Mouse (Mus musculus): ENCODE measurements around the gene Mier2. TPM values are rescaled to one million over a fixed set of nuclear protein-coding genes. Genes with fewer than 3 reads are reported as not detected.

Gene Mier2
- 57.8 and 66.1 TPM in 2 replicates for polyA plus RNA-seq (2016; fragmentation: Nextera tagmentation; extraction: Ambion mirVana)

DNA sequence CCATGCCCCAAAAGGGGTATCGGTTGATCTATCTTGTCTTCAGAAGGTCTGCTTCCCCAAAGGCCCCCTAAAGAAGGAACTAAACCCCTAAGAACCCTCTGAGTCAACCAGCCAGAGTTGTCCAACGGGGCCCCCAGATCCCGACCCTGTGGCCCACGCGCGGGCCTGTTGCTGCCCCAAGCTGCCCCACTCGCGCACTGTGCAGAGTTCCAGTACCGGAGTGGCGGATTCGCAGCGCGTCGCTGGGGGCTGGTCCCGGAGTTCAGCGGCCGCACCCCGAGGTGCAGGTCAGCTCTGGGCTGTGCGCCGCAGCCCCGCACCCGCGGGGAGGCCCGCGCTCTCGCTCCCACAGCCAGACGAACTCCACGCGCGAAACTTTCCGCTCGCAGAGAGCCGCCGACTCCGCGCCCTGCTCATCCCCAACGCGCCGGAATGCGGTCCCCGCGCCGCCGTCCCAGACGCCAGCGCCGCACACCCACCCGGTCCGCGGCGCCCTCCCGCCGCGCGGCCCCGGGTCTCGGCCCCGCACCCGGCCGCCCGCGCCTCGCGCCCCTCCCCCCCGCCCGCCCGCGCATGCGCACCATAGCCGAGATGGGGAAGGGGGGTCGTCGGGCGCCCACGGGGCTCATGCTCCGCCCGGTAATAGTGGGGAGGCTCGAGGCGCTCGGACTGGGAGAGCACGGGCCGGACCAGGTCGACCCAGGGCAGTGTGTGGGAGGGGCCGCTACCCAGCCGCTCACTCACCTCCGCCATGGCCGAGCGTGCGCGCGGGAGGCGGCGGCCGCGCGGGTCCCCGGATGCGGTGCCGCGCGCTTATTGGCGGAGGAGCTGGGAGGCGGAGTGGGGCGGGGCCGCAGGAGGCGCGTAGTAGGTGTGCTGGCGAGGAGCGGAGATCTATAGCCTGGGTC is at the start of gene Mier2:
Mier2 (minus strand) TSS at position 870 of the 908 bp plus-strand sequence.
- under 1% methylated on average over 93 of the region's 108 CpGs for WGBS
- peak within 1 kb of the TSS; percentile 96 for H3K9ac ChIP-seq
- H3K36me3 ChIP-seq = peaks cover 8% of the 10 kb centered on the region
- H3K4me2 ChIP-seq (replicated peaks) = peak within 1 kb of the TSS; percentile 72
- peak within 1 kb of the TSS; percentile 93 for H3K4me3 ChIP-seq
- peaks cover 25% of the 10 kb centered on the region for H3K4me1 ChIP-seq
- H3K27me3 ChIP-seq = no peaks in the 10 kb centered on the region; the same call in 1 of the 2 replicates
- H3K9me3 ChIP-seq (replicated peaks) = no peaks in the 10 kb centered on the region
- H3K27ac ChIP-seq = peak within 1 kb of the TSS; percentile 71
- peak; percentile 90 for ATAC-seq (ENCODE audit: low FRiP score)

DNA sequence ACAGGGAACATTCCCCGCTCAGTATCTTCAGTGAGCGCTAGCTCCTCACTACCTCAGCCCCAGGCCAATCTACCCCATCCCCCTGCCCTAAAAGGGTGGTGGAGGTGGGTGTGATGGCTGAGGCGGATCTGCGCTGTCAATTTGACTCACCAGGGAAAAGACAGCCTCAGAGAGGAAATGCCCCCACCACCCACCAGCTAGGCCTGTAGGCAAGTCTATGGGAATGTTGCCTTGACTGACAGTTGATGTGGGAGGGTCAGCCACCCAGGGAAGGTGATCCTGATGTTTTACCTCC is 42.9 kb upstream of the Mier2 start:
- H3K36me3 ChIP-seq = no peaks in the 10 kb centered on the region
- no peak overlapping the region for H3K27ac ChIP-seq
- 0 out of 2 replicates have a peak, but pooled peaks cover 2% of the 10 kb centered on the region for H3K4me1 ChIP-seq
- 77% methylated on average over 4 of the region's 4 CpGs for WGBS
- H3K9ac ChIP-seq = no peak overlapping the region
- no peak overlapping the region for H3K4me2 ChIP-seq (replicated peaks)
- H3K4me3 ChIP-seq = no peak overlapping the region
- no peak for ATAC-seq (ENCODE audit: low FRiP score)
- peaks cover 17% of the 10 kb centered on the region for H3K27me3 ChIP-seq
- no peaks in the 10 kb centered on the region for H3K9me3 ChIP-seq (replicated peaks)

DNA sequence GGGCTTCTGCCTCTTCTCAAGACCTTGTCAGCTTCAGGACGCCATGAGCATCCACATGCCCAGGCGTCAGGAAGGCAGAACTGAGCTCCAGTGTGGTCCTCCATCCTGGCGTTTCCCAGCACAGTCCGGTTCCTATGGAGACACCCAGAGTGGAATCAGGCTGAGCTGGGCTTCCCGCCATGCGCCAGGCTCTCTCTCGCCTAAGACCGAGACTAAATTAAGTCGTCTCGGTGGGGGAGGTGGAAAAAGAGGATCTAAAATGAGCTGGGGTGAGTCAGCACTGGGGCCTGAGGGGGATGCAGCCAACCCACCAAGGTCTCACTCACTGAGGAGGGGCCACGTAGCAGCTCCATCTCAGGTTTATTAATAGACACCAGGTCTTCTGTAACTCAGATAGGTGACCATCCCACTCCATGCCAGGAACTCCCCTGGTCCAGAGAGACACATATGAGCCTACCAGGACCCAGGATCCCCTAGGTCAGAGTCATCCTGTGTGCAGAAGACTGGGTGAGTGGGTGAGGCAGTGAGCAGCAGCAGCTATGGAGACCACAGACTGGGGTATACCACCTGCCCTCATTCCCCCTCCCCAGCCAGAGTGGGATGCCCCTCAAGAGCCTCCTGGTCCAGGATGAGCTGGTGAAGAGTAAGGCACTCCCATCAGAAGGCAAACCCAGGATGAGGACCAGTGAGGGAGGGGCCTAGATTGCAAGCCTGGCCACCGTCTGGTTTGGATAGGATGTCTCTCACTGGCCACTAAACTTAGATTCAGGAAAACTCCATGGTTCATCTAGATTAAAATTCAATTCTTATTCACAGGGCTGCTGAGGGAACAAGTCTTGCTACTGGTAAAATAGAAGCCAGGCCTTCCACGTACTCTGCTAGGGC is 42.3 kb upstream of the Mier2 start:
- Histone ChIP-seq H3K27ac (no peak overlapping the region), H3K4me3 (no peak overlapping the region), H3K4me2 (replicated peaks) (no peak overlapping the region), H3K9me3 (replicated peaks) (no peaks in the 10 kb centered on the region), H3K9ac (no peak overlapping the region), H3K27me3 (peaks cover 17% of the 10 kb centered on the region), H3K4me1 (0 out of 2 replicates have a peak, but pooled peaks cover 2% of the 10 kb centered on the region), H3K36me3 (no peaks in the 10 kb centered on the region)
- 32% methylated on average over 13 of the region's 13 CpGs for WGBS
- no peak for ATAC-seq (ENCODE audit: low FRiP score)

GRCm38 (mm10) chr10:79595590-79595929 is 40.6 kb upstream of the Mier2 start:
- 0 out of 2 replicates have a peak, but pooled peaks cover 2% of the 10 kb centered on the region for H3K4me1 ChIP-seq
- H3K4me3 ChIP-seq = no peak overlapping the region
- H3K27ac ChIP-seq = no peak overlapping the region
- no peaks in the 10 kb centered on the region for H3K9me3 ChIP-seq (replicated peaks)
- H3K9ac ChIP-seq = no peak overlapping the region
- no peaks in the 10 kb centered on the region for H3K36me3 ChIP-seq
- ATAC-seq (ENCODE audit: low FRiP score) = peak; percentile 26; the same call in 1 of the 2 replicates
- 66% methylated on average over 8 of the region's 8 CpGs for WGBS
- H3K27me3 ChIP-seq = peaks cover 17% of the 10 kb centered on the region
- H3K4me2 ChIP-seq (replicated peaks) = no peak overlapping the region

DNA sequence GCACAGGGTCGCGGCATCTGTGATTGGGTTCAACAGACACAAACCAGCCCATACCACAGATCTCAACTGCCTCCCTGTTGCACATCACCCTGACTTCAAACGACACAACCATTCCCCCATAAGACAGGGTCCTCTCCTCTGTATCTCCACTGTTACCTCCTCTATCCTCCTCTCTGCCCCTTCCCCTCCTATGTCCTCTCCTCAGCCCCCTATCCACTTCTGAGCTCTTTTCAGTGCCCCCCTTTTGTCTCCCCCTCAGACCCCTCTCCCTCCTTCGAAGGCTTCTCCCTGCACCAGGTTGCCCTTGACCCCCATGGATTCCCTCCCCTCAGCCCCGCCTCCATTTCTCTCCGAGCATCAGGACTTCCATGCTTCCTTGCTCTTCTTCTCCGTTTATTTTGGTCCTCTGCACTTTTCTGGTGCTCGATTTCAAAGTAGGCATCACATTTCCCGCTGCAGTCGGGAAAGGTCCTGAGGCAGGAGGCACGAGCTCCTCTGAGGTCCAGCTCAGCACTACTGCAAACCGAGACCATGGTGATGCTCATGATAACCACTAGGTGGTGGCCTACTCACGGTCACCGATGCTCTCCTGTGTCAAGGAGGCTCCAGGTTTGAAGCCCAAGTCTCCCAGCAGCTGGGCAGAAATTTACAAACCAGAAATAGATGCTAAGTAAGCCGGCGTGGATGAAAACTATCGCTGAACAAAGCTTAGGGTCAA is 40.0 kb upstream of the Mier2 start:
- 22% methylated on average over 17 of the region's 17 CpGs for WGBS

DNA sequence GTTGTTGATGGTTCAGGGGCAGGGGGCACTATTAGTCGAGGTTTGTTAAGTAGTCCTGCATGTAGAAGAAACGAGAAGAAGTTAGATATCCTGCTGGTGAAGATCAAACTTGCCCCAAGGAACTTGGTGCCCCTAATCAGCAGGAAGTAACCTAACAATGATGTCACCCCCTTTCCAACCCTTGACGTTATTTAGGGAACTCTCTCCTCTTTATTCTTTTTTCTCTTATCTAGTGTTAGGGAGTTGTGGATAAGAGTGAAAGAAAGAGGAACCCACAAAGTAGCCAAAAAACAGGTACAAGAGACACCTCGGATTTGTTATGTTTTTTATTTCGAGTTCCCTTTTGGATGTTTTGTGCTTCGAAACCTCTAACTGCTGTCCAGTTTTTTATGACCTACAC is 39.1 kb upstream of the Mier2 start:
- Histone ChIP-seq H3K4me3 (no peak overlapping the region), H3K9ac (no peak overlapping the region), H3K9me3 (replicated peaks) (no peaks in the 10 kb centered on the region), H3K36me3 (no peaks in the 10 kb centered on the region), H3K4me1 (0 out of 2 replicates have a peak, but pooled peaks cover 2% of the 10 kb centered on the region), H3K27me3 (peaks cover 17% of the 10 kb centered on the region), H3K4me2 (replicated peaks) (no peak overlapping the region), H3K27ac (no peak overlapping the region)
- 66% methylated on average over 6 of the region's 6 CpGs for WGBS
- no peak for ATAC-seq (ENCODE audit: low FRiP score)

More for the DNA sequence above, 40.0 kb upstream of the Mier2 start:
- ATAC-seq (ENCODE audit: low FRiP score) = peak; percentile 88
- no peak overlapping the region for H3K27ac ChIP-seq
- H3K4me1 ChIP-seq = 0 out of 2 replicates have a peak, but pooled peaks cover 2% of the 10 kb centered on the region
- H3K36me3 ChIP-seq = no peaks in the 10 kb centered on the region
- H3K27me3 ChIP-seq = peaks cover 17% of the 10 kb centered on the region
- H3K4me2 ChIP-seq (replicated peaks) = 0 out of 2 replicates have a peak overlapping the region, but pooled peaks have one; percentile 17
- no peak overlapping the region for H3K9ac ChIP-seq
- H3K4me3 ChIP-seq = no peak overlapping the region
- H3K9me3 ChIP-seq (replicated peaks) = no peaks in the 10 kb centered on the region

DNA sequence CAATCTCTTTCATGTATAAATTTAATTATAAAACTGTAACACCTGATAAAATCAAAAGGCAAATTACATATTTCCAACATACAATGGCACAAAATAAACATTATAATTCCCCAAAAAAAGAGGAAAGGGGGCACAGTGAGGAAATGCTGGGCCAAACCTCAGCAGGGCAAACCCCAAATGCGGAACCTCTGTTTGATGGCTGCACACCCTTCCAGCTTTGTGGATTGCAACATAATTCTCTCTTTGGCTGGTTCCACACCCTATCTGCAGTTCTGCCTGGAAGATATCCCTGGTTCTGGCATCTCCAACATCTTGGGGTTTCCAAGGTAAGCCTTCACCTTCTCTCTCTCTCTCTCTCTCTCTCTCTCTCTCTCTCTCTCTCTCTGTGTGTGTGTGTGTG is 35.7 kb upstream of the Mier2 start:
- no peaks in the 10 kb centered on the region for H3K4me1 ChIP-seq
- no peak overlapping the region for H3K4me2 ChIP-seq (replicated peaks)
- H3K36me3 ChIP-seq = no peaks in the 10 kb centered on the region
- no peak for ATAC-seq (ENCODE audit: low FRiP score)
- no peak overlapping the region for H3K9ac ChIP-seq
- H3K4me3 ChIP-seq = no peak overlapping the region
- WGBS = 94% methylated on average over 1 of the region's 1 CpGs
- no peak overlapping the region for H3K27ac ChIP-seq
- H3K27me3 ChIP-seq = peaks cover 8% of the 10 kb centered on the region
- H3K9me3 ChIP-seq (replicated peaks) = no peaks in the 10 kb centered on the region

GRCm38 (mm10) chr10:79587752-79588126 is 32.7 kb upstream of the Mier2 start:
- Histone ChIP-seq H3K4me1 (no peaks in the 10 kb centered on the region), H3K9me3 (replicated peaks) (no peaks in the 10 kb centered on the region), H3K4me2 (replicated peaks) (no peak overlapping the region), H3K27ac (no peak overlapping the region), H3K27me3 (no peaks in the 10 kb centered on the region), H3K4me3 (no peak overlapping the region), H3K9ac (no peak overlapping the region), H3K36me3 (no peaks in the 10 kb centered on the region)
- ATAC-seq (ENCODE audit: low FRiP score) = no peak
- 73% methylated on average over 4 of the region's 4 CpGs for WGBS

GRCm38 (mm10) chr10:79587061-79587751 is 32.2 kb upstream of the Mier2 start, which contains the start of gene Theg:
TSS of gene Theg (minus strand) at chr10:79587331.
- ATAC-seq (ENCODE audit: low FRiP score) = no peak
- H3K9me3 ChIP-seq (replicated peaks) = no peaks in the 10 kb centered on the region
- WGBS = 76% methylated on average over 5 of the region's 5 CpGs

DNA sequence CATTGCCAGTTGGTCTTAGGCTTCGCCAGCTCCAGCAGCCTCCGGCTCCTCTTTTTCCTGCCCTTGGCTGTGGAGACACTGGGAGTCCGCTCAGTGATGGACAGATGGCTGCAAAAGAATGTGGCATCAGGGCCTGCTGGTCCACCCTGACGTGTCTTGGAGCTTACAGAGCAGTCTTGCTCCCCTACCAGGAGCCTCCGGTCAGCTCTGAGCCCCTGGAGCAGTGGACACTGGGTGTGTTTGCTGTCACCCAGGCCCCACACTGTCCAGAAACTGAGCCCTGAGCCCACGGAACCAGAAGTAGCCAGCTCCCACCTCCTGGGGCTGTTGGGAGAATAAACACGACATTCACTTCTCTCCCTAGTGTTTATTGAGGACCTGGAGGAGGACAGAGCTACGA is 31.2 kb upstream of the Mier2 start:
- 75% methylated on average over 8 of the region's 8 CpGs for WGBS
- no peak overlapping the region for H3K9ac ChIP-seq

More at GRCm38 (mm10) chr10:79587061-79587751, 32.2 kb upstream of the Mier2 start, which contains the start of gene Theg:
- Histone ChIP-seq H3K27ac (no peak within 1 kb of the TSS), H3K4me2 (replicated peaks) (no peak within 1 kb of the TSS), H3K27me3 (no peaks in the 10 kb centered on the region), H3K9ac (no peak within 1 kb of the TSS), H3K36me3 (no peaks in the 10 kb centered on the region), H3K4me3 (no peak within 1 kb of the TSS), H3K4me1 (no peaks in the 10 kb centered on the region)

GRCm38 (mm10) chr10:79585723-79586122 is 30.7 kb upstream of the Mier2 start:
- 94% methylated on average over 5 of the region's 5 CpGs for WGBS
- Histone ChIP-seq H3K4me1 (no peaks in the 10 kb centered on the region), H3K4me3 (no peak overlapping the region), H3K9me3 (replicated peaks) (no peaks in the 10 kb centered on the region), H3K9ac (no peak overlapping the region), H3K36me3 (no peaks in the 10 kb centered on the region), H3K27ac (no peak overlapping the region), H3K4me2 (replicated peaks) (no peak overlapping the region), H3K27me3 (no peaks in the 10 kb centered on the region)
- no peak for ATAC-seq (ENCODE audit: low FRiP score)

More for the DNA sequence above, 31.2 kb upstream of the Mier2 start:
- no peak overlapping the region for H3K27ac ChIP-seq
- H3K4me1 ChIP-seq = no peaks in the 10 kb centered on the region
- no peak overlapping the region for H3K4me3 ChIP-seq
- H3K36me3 ChIP-seq = no peaks in the 10 kb centered on the region
- H3K4me2 ChIP-seq (replicated peaks) = no peak overlapping the region
- H3K27me3 ChIP-seq = no peaks in the 10 kb centered on the region
- no peaks in the 10 kb centered on the region for H3K9me3 ChIP-seq (replicated peaks)
- no peak for ATAC-seq (ENCODE audit: low FRiP score)

All from hindbrain, embryonic 12.5 days (tissue).